Mouse (Mus musculus): ENCODE measurements around the gene Tbx4.
A peak's percentile ranks its signal among the peaks of the same experiment; 100 is the strongest.

Gene Tbx4

GRCm38 (mm10) chr11:85885665-85886428, at the start of gene Tbx4:
Gene Tbx4, plus strand, starts transcription at chr11:85886422.
- no peak for DNase-seq (ENCODE audit: low spot score)

- no peak for DNase-seq (ENCODE audit: low spot score)
Measured at GRCm38 (mm10) chr11:85836523-85837290, 49.5 kb upstream of the Tbx4 start.

- DNase-seq (ENCODE audit: low spot score), result no peak
Measured at GRCm38 (mm10) chr11:85837291-85837647, 49.0 kb upstream of the Tbx4 start.

- DNase-seq (ENCODE audit: low spot score), result no peak
Measured at GRCm38 (mm10) chr11:85837648-85838423, 48.4 kb upstream of the Tbx4 start.

GRCm38 (mm10) chr11:85838424-85839257, 47.6 kb upstream of the Tbx4 start:
- no peak for DNase-seq (ENCODE audit: low spot score)

- no peak for DNase-seq (ENCODE audit: low spot score)
Measured at GRCm38 (mm10) chr11:85839258-85840030, 46.8 kb upstream of the Tbx4 start.

GRCm38 (mm10) chr11:85840031-85840802, 46.0 kb upstream of the Tbx4 start:
- no peak for DNase-seq (ENCODE audit: low spot score)

- no peak for DNase-seq (ENCODE audit: low spot score)
Measured at GRCm38 (mm10) chr11:85840803-85841145, 45.4 kb upstream of the Tbx4 start.

- DNase-seq (ENCODE audit: low spot score), result no peak
Measured at GRCm38 (mm10) chr11:85841211-85841681, 45.0 kb upstream of the Tbx4 start.

- DNase-seq (ENCODE audit: low spot score), result no peak
Measured at GRCm38 (mm10) chr11:85841980-85842379, 44.2 kb upstream of the Tbx4 start.

GRCm38 (mm10) chr11:85842596-85843346, 43.5 kb upstream of the Tbx4 start:
- no peak for DNase-seq (ENCODE audit: low spot score)

GRCm38 (mm10) chr11:85843347-85843692, 42.9 kb upstream of the Tbx4 start:
- peak; percentile 90 for DNase-seq (ENCODE audit: low spot score)

GRCm38 (mm10) chr11:85844144-85844965, 41.9 kb upstream of the Tbx4 start:
- peak; percentile 89 for DNase-seq (ENCODE audit: low spot score)

GRCm38 (mm10) chr11:85844971-85845370, 41.3 kb upstream of the Tbx4 start:
- no peak for DNase-seq (ENCODE audit: low spot score)

GRCm38 (mm10) chr11:85845921-85846320, 40.3 kb upstream of the Tbx4 start:
- no peak for DNase-seq (ENCODE audit: low spot score)

GRCm38 (mm10) chr11:85846509-85846908, 39.7 kb upstream of the Tbx4 start:
- DNase-seq (ENCODE audit: low spot score), result no peak

GRCm38 (mm10) chr11:85849037-85849436, 37.2 kb upstream of the Tbx4 start:
- peak; percentile 88 for DNase-seq (ENCODE audit: low spot score)

- no peak for DNase-seq (ENCODE audit: low spot score)
Measured at GRCm38 (mm10) chr11:85850233-85850632, 36.0 kb upstream of the Tbx4 start, which contains the start of gene Gm11444. Gene Gm11444, minus strand, starts transcription at chr11:85850333.
